Mouse (Mus musculus) forelimb bud, embryonic 11.5 days (tissue): ENCODE data around the gene Rhod.

Experiments
- DNase-seq: peaks from one replicate; pipeline ENCODE4 v3.0.0-alpha.2; 2012; ENCODE audit warnings: low read depth, low spot score

Gene Rhod

GRCm38 (mm10) chr19:4450666-4451065, 11.4 kb upstream of the Rhod start:
- DNase-seq = no peak

DNA sequence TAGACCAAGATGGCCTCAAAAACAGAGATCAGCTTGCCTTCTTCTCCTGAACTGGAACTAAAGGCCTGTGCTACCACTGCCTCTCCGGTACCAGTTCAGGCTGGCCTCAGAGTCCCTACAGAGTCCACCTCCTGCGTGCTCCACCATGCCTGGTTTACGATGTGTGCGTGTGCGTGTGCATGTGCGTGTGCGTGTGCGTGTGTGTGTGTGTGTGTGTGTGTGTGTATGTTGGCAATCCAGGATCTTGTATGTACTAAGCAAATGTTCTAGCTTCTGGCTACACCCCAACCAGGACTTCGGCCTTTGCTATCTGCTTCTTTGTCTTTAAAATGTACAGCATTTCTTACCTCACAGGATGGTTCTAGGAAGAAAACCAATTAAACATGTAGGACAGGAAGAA, 10.0 kb upstream of the Rhod start:
- no peak for DNase-seq

DNA sequence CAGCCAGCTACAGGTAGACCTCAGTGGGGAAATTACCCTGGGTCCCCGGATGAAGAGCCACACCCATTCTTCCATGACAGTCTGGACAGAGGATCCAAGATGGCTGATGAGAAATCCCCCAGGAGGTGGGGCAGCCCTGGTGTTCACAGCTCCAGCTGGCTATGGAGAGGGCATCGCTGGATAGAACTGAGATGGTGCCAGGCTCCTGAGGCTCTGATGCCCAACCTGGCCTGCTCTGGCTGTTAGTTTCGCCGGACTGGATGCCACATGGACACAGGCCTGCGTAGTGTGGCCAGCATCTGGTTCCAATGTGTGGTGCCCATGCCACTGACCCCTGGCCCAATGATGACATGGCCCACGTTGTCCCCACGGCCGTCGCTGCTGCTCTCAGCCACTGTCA, 8.2 kb upstream of the Rhod start:
- no peak for DNase-seq

DNA sequence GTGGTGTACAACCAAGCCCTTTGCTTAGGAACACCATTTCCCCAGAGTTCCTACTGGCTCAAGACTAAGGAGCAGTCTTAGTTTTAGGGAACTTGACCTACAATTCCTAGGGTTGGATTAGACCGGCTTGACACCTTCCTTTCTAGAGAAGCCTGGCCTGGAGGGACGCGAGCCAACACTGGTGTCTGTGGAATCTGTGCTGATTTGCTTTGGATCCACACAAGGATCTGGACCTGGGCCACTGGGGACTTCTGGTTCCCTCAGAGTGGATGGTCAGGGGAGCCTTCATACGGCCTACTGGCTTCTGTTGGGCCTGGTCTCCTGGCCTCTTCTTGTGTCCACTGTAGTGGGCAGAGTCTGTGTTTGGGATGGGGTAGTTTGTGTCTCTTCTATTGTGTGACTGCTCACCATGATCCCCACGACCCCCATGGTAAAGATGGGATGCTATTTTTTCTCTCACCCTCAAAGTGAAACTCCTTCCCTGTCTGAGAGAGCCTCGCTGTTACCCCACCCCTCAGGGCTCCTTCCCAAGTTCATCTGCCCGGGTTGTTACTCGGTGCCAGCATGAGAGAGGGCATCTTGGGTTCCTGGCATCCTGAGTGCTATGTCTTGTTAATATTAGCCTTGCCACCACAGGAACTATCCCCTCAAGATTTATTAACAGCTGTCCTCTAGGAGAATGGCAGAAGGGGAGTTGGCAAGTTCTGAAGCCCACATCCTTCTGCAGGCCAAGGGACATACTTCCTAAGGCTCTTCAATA, 7.6 kb upstream of the Rhod start:
- DNase-seq = no peak

GRCm38 (mm10) chr19:4442408-4442807, 3.2 kb upstream of the Rhod start:
- DNase-seq = peak; percentile 81

- DNase-seq = peak; percentile 35
Measured at GRCm38 (mm10) chr19:4441621-4442161, 2.5 kb upstream of the Rhod start.

DNA sequence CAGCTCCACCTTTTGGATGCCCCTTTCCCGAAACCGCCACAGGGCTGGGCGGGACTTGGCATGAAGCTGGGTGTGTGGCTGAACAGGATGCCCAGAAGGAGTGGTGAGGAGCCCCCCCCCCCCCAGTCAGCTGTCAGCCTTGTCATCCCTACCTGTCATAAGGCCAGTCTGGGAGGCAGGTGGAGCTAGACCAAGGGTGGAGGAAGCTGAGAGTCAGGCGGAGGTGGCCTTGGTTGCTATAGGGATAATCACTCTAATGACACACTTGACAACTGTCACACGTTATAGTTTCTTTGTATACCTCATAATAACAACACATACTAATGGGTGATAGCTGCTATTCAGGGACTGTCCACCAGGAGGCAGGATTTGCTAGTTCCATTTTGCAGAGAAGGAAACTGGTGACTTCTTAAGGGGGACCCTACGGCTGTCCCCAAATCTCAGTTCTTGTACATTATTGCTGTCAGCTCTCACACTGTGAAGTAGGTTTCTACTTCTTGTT, 1.9 kb upstream of the Rhod start:
- peak; percentile 61 for DNase-seq

DNA sequence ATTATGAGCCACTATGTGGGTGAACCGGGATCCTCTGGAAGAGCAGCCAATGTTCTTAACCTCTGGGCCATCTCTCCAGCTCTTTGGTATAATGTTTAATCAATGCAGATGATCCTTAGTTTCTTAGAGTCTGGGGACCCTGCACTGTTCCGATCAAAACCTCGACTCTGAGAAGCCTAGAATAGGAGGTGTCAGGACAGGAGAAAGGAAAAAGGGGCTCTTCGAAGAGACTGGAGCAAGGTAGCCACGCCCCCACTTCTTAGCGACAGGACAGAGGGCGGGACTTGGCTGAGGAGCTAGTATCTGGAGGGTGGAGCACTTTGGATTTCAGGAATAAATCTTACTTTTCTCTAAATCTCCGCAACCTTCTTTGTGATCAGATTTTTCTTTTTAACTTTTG, 990 bp upstream of the Rhod start:
- no peak for DNase-seq

- DNase-seq = no peak
Measured at GRCm38 (mm10) chr19:4438791-4439160, 456 bp downstream of the Rhod start.

DNA sequence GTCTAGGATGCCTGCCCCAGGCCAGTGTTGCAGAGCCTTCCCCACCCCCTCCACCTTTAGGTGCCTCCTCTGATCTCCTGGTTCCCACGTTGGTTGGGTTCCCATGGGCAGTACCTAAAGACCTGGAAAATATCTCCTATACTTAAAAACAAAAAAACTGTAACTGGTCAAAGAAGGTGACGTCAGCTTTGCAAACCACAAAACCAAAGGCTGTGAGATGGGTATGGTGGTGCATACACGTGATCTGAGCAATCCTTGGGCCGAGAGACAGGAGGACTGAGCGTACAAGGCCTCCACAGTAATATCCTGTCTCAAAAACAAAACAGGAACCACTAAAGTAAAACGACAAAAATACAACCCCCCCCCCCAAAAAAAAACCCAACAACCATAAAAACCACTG, 1.3 kb downstream of the Rhod start:
- no peak for DNase-seq

GRCm38 (mm10) chr19:4436254-4436653, 3.0 kb downstream of the Rhod start:
- no peak for DNase-seq

DNA sequence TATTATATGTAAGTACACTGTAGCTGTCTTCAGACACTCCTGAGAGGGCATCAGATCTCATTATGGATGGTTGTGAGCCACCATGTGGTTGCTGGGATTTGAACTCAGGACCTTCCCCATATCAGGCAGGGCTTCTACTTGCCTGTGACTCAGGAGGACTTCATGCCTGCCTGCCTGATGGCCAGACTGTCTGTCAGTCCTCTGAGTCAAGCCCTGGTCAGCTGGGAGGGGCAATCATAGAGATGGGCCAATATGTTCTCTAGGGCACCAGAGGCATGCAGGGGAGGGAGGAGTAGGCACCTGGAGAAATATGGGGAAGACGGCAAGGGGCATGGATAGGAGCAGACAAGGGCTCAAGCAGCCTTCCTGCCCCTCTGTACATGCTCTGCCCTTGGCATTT, 4.2 kb downstream of the Rhod start:
- no peak for DNase-seq

DNA sequence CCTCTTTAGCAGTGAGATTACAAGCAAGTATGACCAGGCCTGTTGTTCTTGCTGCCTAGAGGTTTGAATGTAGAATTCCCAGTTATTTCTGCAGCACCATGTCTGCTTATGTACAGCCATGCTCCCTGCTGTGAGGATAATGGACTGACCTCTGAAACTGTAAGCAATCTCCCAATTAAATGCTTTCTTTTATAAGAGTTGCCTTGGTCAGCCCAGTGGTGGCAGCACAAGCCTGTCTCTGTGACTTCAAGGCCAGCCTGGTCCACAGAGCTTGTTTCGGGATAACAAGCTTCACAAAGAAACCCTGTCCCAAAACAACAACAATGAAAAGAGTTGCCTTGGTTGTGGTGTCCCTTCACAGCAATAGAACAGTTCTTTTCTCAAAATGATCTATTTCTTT, 5.5 kb downstream of the Rhod start:
- DNase-seq = no peak

GRCm38 (mm10) chr19:4430091-4430620, 9.1 kb downstream of the Rhod start:
- DNase-seq = no peak

- DNase-seq = no peak
Measured at GRCm38 (mm10) chr19:4425610-4426366, 13.4 kb downstream of the Rhod start.

DNA sequence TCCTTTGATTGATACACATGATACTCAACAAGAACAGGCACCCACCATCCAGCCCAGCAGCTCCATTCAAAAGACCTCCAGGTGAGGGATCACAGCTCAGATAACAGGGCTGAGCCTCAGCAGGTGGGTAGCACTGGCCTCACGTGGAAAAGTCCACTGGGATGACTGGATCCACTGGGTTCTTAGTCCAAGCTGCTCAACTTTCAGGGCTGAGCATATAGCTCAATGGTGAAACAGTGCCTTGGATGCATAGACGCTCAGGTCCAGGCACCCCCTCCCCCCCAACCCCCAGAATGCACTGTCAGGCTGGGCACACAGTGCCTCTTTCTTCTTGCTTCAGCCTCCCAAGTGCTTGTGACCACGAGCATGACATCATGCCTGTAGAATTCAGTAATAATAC, 16.2 kb downstream of the Rhod start:
- no peak for DNase-seq

DNA sequence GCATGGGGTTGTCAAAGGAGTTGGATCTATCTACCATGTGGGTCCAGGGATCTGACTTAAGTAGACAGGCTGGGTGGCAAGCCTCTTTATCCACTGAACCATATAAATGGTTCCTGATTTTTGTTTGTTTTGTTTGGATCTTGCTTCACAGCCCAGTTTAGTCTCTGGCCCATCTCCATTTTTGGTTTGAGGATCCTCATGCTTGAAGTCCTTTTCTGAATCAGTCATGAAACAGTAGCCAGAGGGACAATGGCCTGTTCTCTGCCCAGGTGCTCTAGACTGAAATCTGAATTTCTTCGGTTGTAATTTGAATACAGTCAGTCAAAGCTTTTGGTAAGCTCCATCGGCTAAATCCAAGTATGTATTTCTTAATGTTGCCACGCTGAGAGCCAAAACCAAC, 16.7 kb downstream of the Rhod start:
- DNase-seq = no peak

GRCm38 (mm10) chr19:4420153-4420910, 18.9 kb downstream of the Rhod start:
- no peak for DNase-seq

- DNase-seq = no peak
Measured at GRCm38 (mm10) chr19:4419711-4420110, 19.5 kb downstream of the Rhod start.

GRCm38 (mm10) chr19:4417713-4418112, 21.5 kb downstream of the Rhod start:
- no peak for DNase-seq

DNA sequence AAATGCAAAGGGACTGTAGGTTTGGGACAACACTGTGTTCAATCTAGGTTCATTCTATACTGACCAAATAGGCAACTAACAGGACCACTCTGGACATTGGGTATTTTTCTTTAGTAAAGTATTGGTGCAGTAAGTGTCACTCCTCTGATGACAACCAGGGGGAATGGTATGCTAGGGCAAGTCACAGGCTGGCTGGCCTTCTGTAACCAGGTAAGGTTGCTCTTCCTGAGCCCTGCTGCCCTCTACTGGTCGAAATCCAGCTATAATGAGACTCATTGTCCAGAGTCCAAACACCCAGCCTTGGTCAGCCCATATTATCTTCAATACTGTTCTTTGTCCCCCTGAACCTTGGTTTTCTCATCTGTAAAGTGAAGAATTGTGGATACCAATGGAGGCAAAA, 22.0 kb downstream of the Rhod start:
- DNase-seq = peak; percentile 56

- DNase-seq = no peak
Measured at GRCm38 (mm10) chr19:4414631-4415030, 24.6 kb downstream of the Rhod start.
